Mouse (Mus musculus): ENCODE data around the gene Lrrc7. TPM values are rescaled to one million over a fixed set of nuclear protein-coding genes. Genes with fewer than 3 reads are reported as not detected.

Gene Lrrc7
- total RNA-seq (2021) = not detected
- long read RNA-seq, experiment 1 = 0 reads
- long read RNA-seq, experiment 2, partial matches to known transcripts = 0 of 1 reads
- long read RNA-seq, experiment 2, other reads (novel, unspliced or antisense) = 1 of 1 reads

GRCm38 (mm10) chr3:158561987-158562360 is at the start of gene Lrrc7:
Gene Lrrc7 (minus strand): TSS chr3:158562221.
- DNase-seq = no peak

GRCm38 (mm10) chr3:158607065-158607464 is 45.0 kb upstream of the Lrrc7 start:
- no peak for DNase-seq

GRCm38 (mm10) chr3:158605274-158605673 is 43.3 kb upstream of the Lrrc7 start:
- no peak for DNase-seq

GRCm38 (mm10) chr3:158561256-158561986 is 600 bp downstream of the Lrrc7 start:
- DNase-seq = peak; percentile 8

GRCm38 (mm10) chr3:158560891-158561255 is 1.1 kb downstream of the Lrrc7 start:
- no peak for DNase-seq

- no peak for DNase-seq
Observed at GRCm38 (mm10) chr3:158559691-158560650, 2.0 kb downstream of the Lrrc7 start.

GRCm38 (mm10) chr3:158559131-158559658 is 2.8 kb downstream of the Lrrc7 start:
- no peak for DNase-seq

GRCm38 (mm10) chr3:158558631-158559030 is 3.4 kb downstream of the Lrrc7 start:
- no peak for DNase-seq

GRCm38 (mm10) chr3:158554280-158554679 is 7.7 kb downstream of the Lrrc7 start:
- no peak for DNase-seq

GRCm38 (mm10) chr3:158552105-158552504 is 9.9 kb downstream of the Lrrc7 start:
- no peak for DNase-seq

- DNase-seq = no peak
Observed at GRCm38 (mm10) chr3:158543481-158543880, 18.5 kb downstream of the Lrrc7 start.

GRCm38 (mm10) chr3:158532859-158533258 is 29.2 kb downstream of the Lrrc7 start:
- DNase-seq = no peak

GRCm38 (mm10) chr3:158528471-158528870 is 33.5 kb downstream of the Lrrc7 start:
- no peak for DNase-seq

- DNase-seq = no peak
Observed at GRCm38 (mm10) chr3:158493730-158494129, 68.3 kb downstream of the Lrrc7 start.

- no peak for DNase-seq
Observed at GRCm38 (mm10) chr3:158479677-158480076, 82.3 kb downstream of the Lrrc7 start.

- DNase-seq = no peak
Observed at GRCm38 (mm10) chr3:158400600-158400999, 161.4 kb downstream of the Lrrc7 start.

GRCm38 (mm10) chr3:158391534-158391933 is 170.5 kb downstream of the Lrrc7 start:
- DNase-seq = no peak

GRCm38 (mm10) chr3:158388076-158388454 is 174.0 kb downstream of the Lrrc7 start:
- DNase-seq = no peak

GRCm38 (mm10) chr3:158387413-158388075 is 174.5 kb downstream of the Lrrc7 start:
- no peak for DNase-seq

GRCm38 (mm10) chr3:158386848-158387247 is 175.2 kb downstream of the Lrrc7 start:
- no peak for DNase-seq

- no peak for DNase-seq
Observed at GRCm38 (mm10) chr3:158375885-158376284, 186.1 kb downstream of the Lrrc7 start.

- DNase-seq = no peak
Observed at GRCm38 (mm10) chr3:158369169-158369568, 192.9 kb downstream of the Lrrc7 start.

Data from gastrocnemius, postnatal 25 days (tissue).